Mouse (Mus musculus) inflammation-experienced regulatory T-cells, adult 16 weeks (primary cell): Measurements from ENCODE around the gene Eif2b5. TPM values are rescaled to one million over a fixed set of nuclear protein-coding genes. Genes with fewer than 3 reads are reported as not detected.

Experiments
- polyA plus RNA-seq: library from polyadenylated mRNA; unstranded; fragments of 100-300 nt; shearing (Covaris generic); gene quantifications from one replicate; pipeline ENCODE4 v1.2.1, GENCODE M21; 2017

Gene Eif2b5
- 21.3 TPM for polyA plus RNA-seq

DNA sequence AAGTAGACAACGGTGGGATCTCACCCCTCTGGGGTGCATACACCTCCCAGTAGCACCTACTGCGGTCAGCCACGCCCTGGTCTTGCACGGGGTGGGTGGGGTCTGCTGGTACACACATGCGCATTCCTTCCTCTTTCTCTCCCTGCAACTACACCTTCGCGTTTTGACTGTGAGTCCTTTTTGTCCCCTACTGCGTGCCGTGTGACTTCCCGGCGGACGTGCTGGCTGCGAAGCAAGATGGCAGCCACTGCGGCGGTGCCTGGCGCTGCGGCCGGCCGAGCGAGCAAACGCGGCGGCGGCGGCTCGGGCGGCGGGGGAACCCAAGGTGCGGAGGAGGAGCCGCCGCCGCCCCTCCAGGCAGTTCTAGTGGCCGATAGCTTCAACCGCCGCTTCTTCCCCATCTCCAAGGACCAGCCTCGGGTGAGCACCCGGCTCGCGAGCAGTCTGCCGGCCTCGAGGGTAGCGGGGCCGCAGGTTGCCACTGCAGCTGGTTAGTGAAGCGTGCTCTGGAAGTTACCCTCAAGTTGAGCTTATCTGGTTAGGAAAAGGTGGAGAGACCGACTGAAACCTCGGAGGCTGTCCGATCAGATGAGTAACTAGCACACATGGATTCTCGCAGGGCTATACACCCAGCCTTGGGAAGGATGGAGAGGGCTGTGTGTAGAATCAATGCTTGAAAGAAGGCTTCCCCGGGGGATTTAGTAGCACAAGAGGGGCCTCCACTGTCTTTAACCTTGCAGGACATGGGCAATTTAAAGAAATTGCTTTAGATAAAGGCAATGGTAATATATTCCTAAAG, at the start of gene Eif2b5:
Gene Eif2b5, plus strand, starts transcription at position 141 of the 799 bp plus-strand sequence.

DNA sequence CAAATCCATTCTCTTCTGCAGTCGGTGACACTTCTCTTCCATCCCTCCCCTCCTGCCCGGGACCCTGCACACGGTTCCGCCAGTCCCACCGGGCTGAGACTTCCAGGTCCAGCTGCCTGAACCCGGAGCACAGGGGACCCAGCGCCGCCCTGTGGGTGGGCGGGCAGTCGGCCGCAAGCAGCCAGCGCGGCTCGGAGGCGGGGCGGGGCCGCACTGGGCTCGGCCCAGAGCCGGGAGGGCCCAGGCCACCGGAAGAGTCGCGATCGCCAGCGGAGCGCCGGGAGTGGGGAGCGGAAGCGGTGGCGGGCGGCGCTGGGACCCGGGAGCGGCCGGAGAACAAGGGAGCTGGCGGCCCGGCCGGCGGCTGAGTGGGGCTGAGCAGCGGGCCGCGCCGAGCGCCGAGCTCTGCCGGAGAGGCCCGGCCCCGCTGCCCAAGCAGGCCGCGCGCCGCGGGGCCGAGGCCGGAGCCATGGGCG, 18.1 kb downstream of the Eif2b5 start, which contains the start of gene Dvl3:
Gene Dvl3, plus strand, starts transcription at position 257 of the 476 bp plus-strand sequence.

DNA sequence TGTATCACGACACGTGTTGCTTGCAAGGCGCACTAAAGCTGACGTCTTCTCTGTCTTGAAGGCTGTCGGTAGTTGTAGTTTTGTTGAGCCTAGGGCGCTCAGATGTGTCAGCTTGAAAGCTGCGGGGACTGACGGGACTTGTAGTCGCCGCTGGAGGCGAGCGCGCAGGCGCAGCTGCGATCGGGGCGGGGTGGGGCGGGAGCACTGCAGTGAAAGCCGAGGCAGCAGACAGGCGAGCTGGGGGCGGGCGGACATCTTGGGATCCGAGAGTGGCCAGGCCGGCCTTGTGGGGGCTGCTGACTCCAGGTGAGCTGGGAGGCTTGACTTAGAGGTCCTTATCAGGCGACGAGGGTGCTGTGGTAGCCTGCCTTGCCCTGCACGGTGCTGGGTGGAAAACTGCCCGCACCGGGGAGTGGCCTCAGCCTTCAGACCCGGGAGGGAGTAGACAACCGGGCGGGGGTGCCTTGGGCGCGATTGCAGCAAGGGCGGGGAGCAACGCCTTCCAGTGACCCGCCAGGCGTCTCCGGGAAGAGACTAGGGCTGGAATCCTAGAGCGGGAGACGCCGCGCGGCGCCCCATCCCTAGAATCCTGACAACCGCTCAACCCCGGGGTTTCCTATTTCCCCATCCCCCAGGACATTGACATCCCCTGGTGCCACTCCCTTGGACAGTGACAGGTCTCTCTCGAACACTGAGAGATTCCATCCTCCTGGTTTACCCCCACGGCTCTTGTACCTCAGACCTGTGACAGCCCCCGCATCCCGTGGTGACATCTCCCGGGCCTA, 36.9 kb downstream of the Eif2b5 start, which contains the start of gene Ap2m1:
Gene Ap2m1, plus strand, starts transcription at position 183 of the 785 bp plus-strand sequence.

DNA sequence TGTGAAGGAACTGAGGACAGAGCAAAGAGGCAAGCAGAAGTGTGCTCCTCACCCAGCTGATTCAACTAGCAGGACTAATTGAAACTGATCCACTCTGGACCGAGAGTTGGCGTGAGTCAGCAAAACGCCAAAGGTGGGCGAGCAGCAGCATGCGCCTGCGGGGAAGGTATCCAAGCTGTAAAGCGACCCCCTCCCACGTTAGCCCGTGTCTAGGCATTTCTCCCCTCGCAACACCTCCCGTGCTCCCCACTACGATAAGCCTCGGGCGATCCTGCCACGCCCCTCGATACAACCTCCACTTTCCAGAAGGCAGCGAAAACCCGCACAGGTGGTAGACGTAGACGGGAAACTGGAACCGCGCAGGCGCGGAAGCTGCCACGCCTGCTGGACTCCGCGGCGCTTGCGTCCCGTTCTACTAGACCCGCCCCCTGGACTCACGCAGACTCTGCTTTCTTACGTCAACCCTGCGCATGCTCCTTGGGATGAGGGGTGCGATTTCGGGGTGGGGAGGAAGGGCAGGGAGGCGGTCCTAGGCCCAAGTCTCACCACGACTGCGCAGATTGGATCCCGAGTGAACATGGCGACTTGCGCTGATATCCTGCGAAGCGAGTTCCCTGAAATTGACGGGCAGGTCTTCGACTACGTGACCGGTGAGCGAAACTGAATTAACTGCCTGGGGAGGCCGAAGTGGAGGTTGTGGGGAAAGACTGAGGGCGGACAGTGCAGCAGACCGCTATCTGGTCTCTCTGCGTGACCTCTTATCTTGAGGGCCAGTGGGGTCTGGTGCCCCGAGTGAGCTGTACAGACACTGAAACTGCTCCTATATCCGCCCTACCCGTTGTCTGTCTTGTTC, 49.7 kb downstream of the Eif2b5 start, which contains the start of gene Abcf3:
Gene Abcf3, plus strand, starts transcription at position 482 of the 853 bp plus-strand sequence.

Other genes starting within 250 kb of the Eif2b5 start
- gene Parl, start 196.4 kb upstream of the Eif2b5 start, polyA plus RNA-seq = 95.1 TPM
- gene Cyp2ab1, start 173.4 kb upstream of the Eif2b5 start, polyA plus RNA-seq = not detected
- 49.0 TPM for gene Abcc5, start 72.4 kb upstream of the Eif2b5 start, polyA plus RNA-seq
- gene Dvl3, start 18.2 kb downstream of the Eif2b5 start, polyA plus RNA-seq = 5.8 TPM
- gene Ap2m1, start 36.7 kb downstream of the Eif2b5 start, polyA plus RNA-seq = 486 TPM
- 122 TPM for gene Abcf3, start 49.8 kb downstream of the Eif2b5 start, polyA plus RNA-seq
- gene Vwa5b2, start 90.7 kb downstream of the Eif2b5 start, polyA plus RNA-seq = 0.30 TPM
- gene Eef1akmt4, start 112.8 kb downstream of the Eif2b5 start, polyA plus RNA-seq = 16.9 TPM
- not detected for gene Gm49333, start 112.8 kb downstream of the Eif2b5 start, polyA plus RNA-seq
- 44.0 TPM for gene Alg3, start 112.9 kb downstream of the Eif2b5 start, polyA plus RNA-seq
- gene Camk2n2, start 122.5 kb downstream of the Eif2b5 start, polyA plus RNA-seq = not detected
- not detected for gene Ece2, start 131.0 kb downstream of the Eif2b5 start, polyA plus RNA-seq
- 308 TPM for gene Psmd2, start 152.8 kb downstream of the Eif2b5 start, polyA plus RNA-seq
- gene Eif4g1, start 169.5 kb downstream of the Eif2b5 start, polyA plus RNA-seq = 165 TPM
- gene Fam131a, start 194.4 kb downstream of the Eif2b5 start, polyA plus RNA-seq = 1.2 TPM
- 64.9 TPM for gene Polr2h, start 218.8 kb downstream of the Eif2b5 start, polyA plus RNA-seq
- gene Clcn2, start 218.9 kb downstream of the Eif2b5 start, polyA plus RNA-seq = 0.88 TPM
- gene Chrd, start 234.3 kb downstream of the Eif2b5 start, polyA plus RNA-seq = not detected
- not detected for gene Thpo, start 235.7 kb downstream of the Eif2b5 start, polyA plus RNA-seq